Comparison of ENCODE assay signal across 20 mouse cellular contexts in the genomic region with DNA sequence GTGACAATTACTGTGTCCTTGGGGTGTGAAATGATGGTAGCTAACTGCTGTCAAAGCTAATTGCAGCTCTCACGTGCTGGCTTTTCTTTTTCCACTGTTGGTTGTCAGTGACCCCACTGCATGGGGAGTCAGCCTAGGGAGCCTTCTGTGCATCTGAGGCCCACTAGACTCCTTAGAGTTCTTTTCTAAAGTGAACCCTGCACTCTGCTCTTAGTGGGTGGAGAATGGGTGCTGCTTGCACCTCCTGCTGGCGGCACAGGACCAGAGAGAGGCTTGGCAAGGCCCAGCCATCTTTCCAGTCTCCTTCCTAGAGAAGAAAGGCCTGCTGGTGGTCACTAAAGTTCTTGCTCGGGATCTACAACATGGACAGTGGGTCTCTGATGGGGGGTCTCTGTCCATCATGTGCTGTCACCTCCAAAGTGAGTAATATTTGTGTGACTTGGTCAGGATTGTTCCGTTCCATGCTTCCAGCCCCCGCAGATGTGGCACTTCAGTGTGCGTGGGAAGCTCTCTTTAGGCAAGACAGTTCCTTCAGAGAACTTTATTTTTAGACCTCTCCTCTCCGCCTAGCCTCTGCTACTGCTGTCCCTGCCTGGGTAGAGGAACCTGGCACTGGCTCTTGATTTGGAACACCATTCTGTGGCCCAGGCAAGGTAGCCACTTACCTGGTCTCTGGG. TPM values are rescaled to one million over a fixed set of nuclear protein-coding genes. Genes with fewer than 3 reads are reported as not detected.
DNase-seq lines count a peak whose midpoint lies in the region; ATAC-seq and TF ChIP-seq lines count a peak whose summit lies in the region.
"Had no signal": no experiment of that assay in that cellular context is flagged by ENCODE, and none has a peak within 500 bp of the region (broad histone marks: within the 10 kb centered on the region; RNA-seq: fewer than 3 reads in every experiment).

No protein-coding gene starts in this region.

- no peak for TF ChIP-seq CTCF in cortical plate, adult 2 months (IDR thresholded peaks at IDR 0.05; ENCODE audit: extremely low read depth, insufficient read depth, low read length)

- no peak for DNase-seq in heart, postnatal 10 days
- DNase-seq in left cerebral cortex, postnatal 36 days (ENCODE audit: low spot score in 2 of 2), result peak; percentile 57 to 60
- no peak for DNase-seq in adrenal gland, postnatal 36 days
- DNase-seq in testis, postnatal 14 days (ENCODE audit: low spot score), result no peak
- DNase-seq: adrenal gland, postnatal 10 days; cerebellum, adult 9-11 months; heart, adult 11 months; liver; lung, adult 18-20 months; lung, postnatal 36 days; thymus, postnatal 4 days had no signal

- peaks cover 5% of the 10 kb centered on the region for H3K36me3 ChIP-seq in forebrain, embryonic 12.5 days (replicated peaks)
- 0 out of 2 replicates have a peak, but pooled peaks cover 2% of the 10 kb centered on the region for H3K36me3 ChIP-seq in forebrain, embryonic 15.5 days
- H3K36me3 ChIP-seq in heart, embryonic 14.5 days (ENCODE audit: control insufficient read depth, insufficient read depth, low read length), result 0 out of 2 replicates have a peak, but pooled peaks cover 4% of the 10 kb centered on the region

- 86% methylated on average over 7 of the region's 7 CpGs for WGBS in forebrain, embryonic 12.5 days
- WGBS in forebrain, embryonic 15.5 days, result 77% methylated on average over 7 of the region's 7 CpGs
- 49% methylated on average over 7 of the region's 7 CpGs for WGBS in heart, embryonic 14.5 days

- no peak overlapping the region for H3K4me3 ChIP-seq in forebrain, embryonic 12.5 days (replicated peaks)
- no peak overlapping the region for H3K4me3 ChIP-seq in forebrain, embryonic 15.5 days
- no peak overlapping the region for H3K4me3 ChIP-seq in heart, embryonic 14.5 days (ENCODE audit: control insufficient read depth in 1 of 2, insufficient read depth in 1 of 2, low read depth in 1 of 2, low read length in 2 of 2)
- H3K4me3 ChIP-seq in cortical plate, adult 2 months (ENCODE audit: insufficient read depth, low read length), result no peak overlapping the region
- H3K4me3 ChIP-seq: embryonic facial prominence, embryonic 10.5 days; erythroblast, embryonic 14.5 days; hindbrain, embryonic 10.5 days; midbrain, embryonic 12.5 days had no signal

- no peak for TF ChIP-seq POLR2A in cortical plate, adult 2 months (IDR thresholded peaks at IDR 0.05; ENCODE audit: extremely low read depth, insufficient read depth, low read length)

- H3K27me3 ChIP-seq in forebrain, embryonic 12.5 days, result 0 out of 2 replicates have a peak, but pooled peaks cover 5% of the 10 kb centered on the region
- H3K27me3 ChIP-seq in forebrain, embryonic 15.5 days, result no peaks in the 10 kb centered on the region
- no peaks in the 10 kb centered on the region for H3K27me3 ChIP-seq in heart, embryonic 14.5 days (ENCODE audit: control insufficient read depth, insufficient read depth, low read length)

- no peak overlapping the region for H3K9ac ChIP-seq in forebrain, embryonic 12.5 days
- H3K9ac ChIP-seq in forebrain, embryonic 15.5 days (replicated peaks), result no peak overlapping the region
- no peak overlapping the region for H3K9ac ChIP-seq in heart, embryonic 14.5 days (ENCODE audit: low read length)
- H3K9ac ChIP-seq: midbrain, embryonic 12.5 days had no signal

- H3K27ac ChIP-seq in forebrain, embryonic 12.5 days, result no peak overlapping the region
- H3K27ac ChIP-seq in forebrain, embryonic 15.5 days (replicated peaks), result no peak overlapping the region
- H3K27ac ChIP-seq in heart, embryonic 14.5 days (replicated peaks in 1 of 2; ENCODE audit: control insufficient read depth in 1 of 2, insufficient read depth in 1 of 2, low read depth in 2 of 2, low read length in 2 of 2), result peak overlapping the region; percentile 30 to 35; a peak in 1 of 4 replicates
- H3K27ac ChIP-seq in cortical plate, adult 2 months (ENCODE audit: insufficient read depth, low read length), result 0 out of 2 replicates have a peak overlapping the region, but pooled peaks have one; percentile 1
- H3K27ac ChIP-seq: embryonic facial prominence, embryonic 10.5 days; hindbrain, embryonic 10.5 days; kidney, postnatal 0 days; midbrain, embryonic 12.5 days had no signal

- intact Hi-C loops in heart, postnatal 10 days (cut with DNase I), result no loop called here
- intact Hi-C loops in left cerebral cortex, postnatal 36 days (cut with DNase I), result no loop called here

- no peak overlapping the region for H3K4me2 ChIP-seq in forebrain, embryonic 12.5 days
- no peak overlapping the region for H3K4me2 ChIP-seq in forebrain, embryonic 15.5 days (replicated peaks)
- no peak overlapping the region for H3K4me2 ChIP-seq in heart, embryonic 14.5 days (ENCODE audit: low read length)
- H3K4me2 ChIP-seq: midbrain, embryonic 12.5 days had no signal

- peaks cover 8% of the 10 kb centered on the region for H3K4me1 ChIP-seq in forebrain, embryonic 12.5 days
- 0 out of 2 replicates have a peak, but pooled peaks cover 6% of the 10 kb centered on the region for H3K4me1 ChIP-seq in forebrain, embryonic 15.5 days
- peaks cover 6 to 13% of the 10 kb centered on the region in 2 experiments; a peak in 3 of 4 replicates for H3K4me1 ChIP-seq in heart, embryonic 14.5 days (ENCODE audit: control insufficient read depth in 2 of 2, insufficient read depth in 2 of 2, low read length in 2 of 2)
- peaks cover 2% of the 10 kb centered on the region for H3K4me1 ChIP-seq in cortical plate, adult 2 months (ENCODE audit: control insufficient read depth, insufficient read depth, low read length)

- ATAC-seq in forebrain, embryonic 12.5 days (ENCODE audit: low FRiP score), result peak; percentile 9; the same call in 1 of the 2 replicates
- ATAC-seq in forebrain, embryonic 15.5 days (replicated peaks), result no peak
- no peak for ATAC-seq in heart, embryonic 14.5 days (ENCODE audit: insufficient number of reproducible peaks, insufficient read depth, low FRiP score, low read depth)

- H3K9me3 ChIP-seq in forebrain, embryonic 12.5 days, result no peaks in the 10 kb centered on the region
- H3K9me3 ChIP-seq in forebrain, embryonic 15.5 days, result no peaks in the 10 kb centered on the region
- H3K9me3 ChIP-seq in heart, embryonic 14.5 days (ENCODE audit: control insufficient read depth, low read length), result no peaks in the 10 kb centered on the region
- H3K9me3 ChIP-seq: embryonic facial prominence, embryonic 10.5 days; hindbrain, embryonic 10.5 days; midbrain, embryonic 12.5 days had no signal

RNA-seq across cellular contexts. Expression of gene Dlg3, which starts 30.5 kb away (rescaled TPM):
- 19.0 and 24.5 TPM in 2 replicates for polyA plus RNA-seq in forebrain, embryonic 12.5 days (2016; fragmentation: Nextera tagmentation; extraction: Ambion mirVana)
- polyA plus RNA-seq in forebrain, embryonic 15.5 days (2015; fragmentation: Nextera tagmentation; extraction: Ambion mirVana), result 7.3 and 10.0 TPM in 2 replicates
- polyA plus RNA-seq in heart, embryonic 14.5 days (2014; fragmentation: Nextera tagmentation; extraction: Ambion mirVana), result 1.9 and 2.5 TPM in 2 replicates
- total RNA-seq in heart, postnatal 10 days (2021), result 1 to 10 TPM; 4.5 to 5.6 TPM
- polyA plus RNA-seq in cortical plate, adult 2 months (2012; rRNA removed), result 86.4 and 94.7 TPM in 2 replicates
- 100 to 1,000 TPM; 148 to 149 TPM for total RNA-seq in left cerebral cortex, postnatal 36 days (2021)
- total RNA-seq in adrenal gland, postnatal 36 days (2021), result 10 to 100 TPM; 39.1 to 43.5 TPM
- polyA plus RNA-seq: erythroblast, embryonic 14.5 days had no signal

Comparison
In these comparisons a context has a peak if more than half of its experiments do, and no peak if none do; other contexts are left out.
1. H3K27ac ChIP-seq: peak in heart, embryonic 14.5 days (2 of 2) and cortical plate, adult 2 months (single experiment); none in forebrain, embryonic 12.5 days (single experiment) and forebrain, embryonic 15.5 days (single experiment).
2. DNase-seq: peak in left cerebral cortex, postnatal 36 days (2 of 2); none in heart, postnatal 10 days (0 of 2), adrenal gland, postnatal 36 days (0 of 2) and testis, postnatal 14 days (single experiment).